Mouse (Mus musculus) liver, postnatal 0 days (tissue): ENCODE results near the gene Ubl7.

Experiments used
- CTCF ChIP-seq: sonication (generic); IDR thresholded peaks from 2 replicates; pipeline ENCODE4 v1.5.1; 2016; ENCODE audit warnings: antibody characterized with exemption, low read depth
- EP300 ChIP-seq: IDR thresholded peaks from 2 replicates; pipeline ENCODE4 v1.6.1; 2016; ENCODE audit warnings: antibody characterized with exemption, low read depth, mild to moderate bottlenecking

DNA sequence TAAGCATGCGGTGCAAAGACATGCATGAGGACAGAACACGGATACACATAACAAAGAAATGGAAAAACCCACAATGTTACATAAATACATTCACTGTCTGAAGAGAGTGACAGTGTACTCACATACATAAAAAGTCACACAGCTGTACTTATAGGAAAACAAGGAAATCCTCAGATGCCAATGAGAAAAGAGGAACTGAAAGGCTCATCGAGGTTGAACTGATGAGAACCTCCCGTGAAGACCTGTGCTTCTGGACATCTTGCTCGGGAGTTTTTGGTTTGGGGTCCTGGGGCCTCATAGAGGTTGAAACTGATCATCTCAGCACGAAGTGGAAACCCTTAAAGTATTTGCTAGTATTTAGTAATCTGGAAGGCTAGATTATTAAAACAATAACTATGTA, 3.6 kb upstream of the Ubl7 start:
- TF ChIP-seq CTCF, result no peak
- TF ChIP-seq EP300, result no peak
